Mouse (Mus musculus) midbrain, embryonic 12.5 days (tissue): ENCODE results near the gene Mospd3. TPM values are rescaled to one million over a fixed set of nuclear protein-coding genes. Genes with fewer than 3 reads are reported as not detected.

ENCODE experiments used
- ATAC-seq: fragments of 200-750 bp; cut with Nextera tagmentation; 2 replicates; pipeline ENCODE4 v1.8.0; 2017; ENCODE audit warnings: low read depth, moderate TSS enrichment, moderate library complexity; ENCODE audit not compliant: low FRiP score
- H3K27ac ChIP-seq: fragments of 300-500 bp; sonication (generic); replicated peaks from 2 replicates; pipeline ENCODE4 v1.5.1; 2016; ENCODE audit warnings: mild to moderate bottlenecking
- H3K27me3 ChIP-seq: fragments of 300-500 bp; sonication (generic); 2 replicates; pipeline ENCODE4 v1.6.1; 2016; ENCODE audit warnings: mild to moderate bottlenecking
- H3K36me3 ChIP-seq: fragments of 300-500 bp; sonication (generic); 2 replicates; pipeline ENCODE4 v1.6.1; 2016
- H3K4me1 ChIP-seq: fragments of 300-500 bp; sonication (generic); 2 replicates; pipeline ENCODE4 v1.6.1; 2016
- H3K4me2 ChIP-seq: fragments of 300-500 bp; sonication (generic); replicated peaks from 2 replicates; pipeline ENCODE4 v1.6.1; 2016; ENCODE audit warnings: mild to moderate bottlenecking, moderate library complexity
- H3K4me3 ChIP-seq: fragments of 300-500 bp; sonication (generic); 2 replicates; pipeline ENCODE4 v1.5.1; 2016; ENCODE audit warnings: mild to moderate bottlenecking
- H3K9ac ChIP-seq: fragments of 300-500 bp; sonication (generic); replicated peaks from 2 replicates; pipeline ENCODE4 v1.6.1; 2016; ENCODE audit warnings: mild to moderate bottlenecking, moderate library complexity
- H3K9me3 ChIP-seq: fragments of 300-500 bp; sonication (generic); 2 replicates; pipeline ENCODE4 v1.6.1; 2016; ENCODE audit warnings: mild to moderate bottlenecking
- WGBS: fragments of 180-500 bp; shearing (Covaris S2); methylation state at CpG from one replicate; pipeline ENCODE4 v1.1.7; 2016; 5-methylcytosine and 5-hydroxymethylcytosine counted together
- polyA plus RNA-seq: library from polyadenylated mRNA; unstranded; fragments of >200 nt; fragmentation: Nextera tagmentation; extraction: Ambion mirVana; gene quantifications from 2 replicates; pipeline ENCODE4 v1.2.1, GENCODE M21; 2016

Gene Mospd3
- polyA plus RNA-seq, 1 experiment from 2014 or later: 31.9 TPM

- WGBS: 93% methylated on average over 2 of the region's 2 CpGs
- Histone ChIP-seq H3K4me1 (peaks cover 12% of the 10 kb centered on the region; the same call in 1 of the 2 replicates), H3K27ac (no peak overlapping the region), H3K9ac (no peak overlapping the region), H3K36me3 (no peaks in the 10 kb centered on the region), H3K9me3 (no peaks in the 10 kb centered on the region), H3K4me2 (no peak overlapping the region), H3K27me3 (peaks cover 5% of the 10 kb centered on the region; the same call in 1 of the 2 replicates), H3K4me3 (no peak overlapping the region)
- ATAC-seq: no peak
Observed at GRCm38 (mm10) chr5:137549840-137550239, 51.0 kb downstream of the Mospd3 start.

Other genes starting within 250 kb of the Mospd3 start
- gene Zan, start 124.0 kb downstream of the Mospd3 start, polyA plus RNA-seq: 0.03 TPM in 1 of 2 replicates, not detected in the other
- 58.0 and 58.1 TPM in 2 replicates for gene Pop7, start 98.5 kb downstream of the Mospd3 start, polyA plus RNA-seq
- gene Gigyf1, start 82.5 kb downstream of the Mospd3 start, polyA plus RNA-seq: 20.5 and 21.1 TPM in 2 replicates
- 0.34 TPM in 1 of 2 replicates, not detected in the other for gene Epo, start 67.8 kb downstream of the Mospd3 start, polyA plus RNA-seq
- 464 and 467 TPM in 2 replicates for gene Gnb2, start 67.5 kb downstream of the Mospd3 start, polyA plus RNA-seq
- 89.4 and 93.1 TPM in 2 replicates for gene Actl6b, start 47.5 kb downstream of the Mospd3 start, polyA plus RNA-seq
- 1.6 and 2.4 TPM in 2 replicates for gene Tfr2, start 31.2 kb downstream of the Mospd3 start, polyA plus RNA-seq
- 49.0 and 68.9 TPM in 2 replicates for gene Pcolce, start 12.7 kb upstream of the Mospd3 start, polyA plus RNA-seq
- gene Fbxo24, start 27.9 kb upstream of the Mospd3 start, polyA plus RNA-seq: 0.23 and 0.24 TPM in 2 replicates
- 31.3 and 33.5 TPM in 2 replicates for gene Lrch4, start 28.1 kb upstream of the Mospd3 start, polyA plus RNA-seq
- 10.7 and 12.9 TPM in 2 replicates for gene Gm20605, start 28.1 kb upstream of the Mospd3 start, polyA plus RNA-seq
- gene Sap25, start 40.3 kb upstream of the Mospd3 start, polyA plus RNA-seq: 8.1 and 10.7 TPM in 2 replicates
- gene Irs3, start 44.7 kb upstream of the Mospd3 start, polyA plus RNA-seq: 0.14 and 0.29 TPM in 2 replicates
- 25.9 and 29.0 TPM in 2 replicates for gene Agfg2, start 83.7 kb upstream of the Mospd3 start, polyA plus RNA-seq
- gene Nyap1, start 140.5 kb upstream of the Mospd3 start, polyA plus RNA-seq: 22.1 TPM in 2 replicates
- gene Tsc22d4, start 144.7 kb upstream of the Mospd3 start, polyA plus RNA-seq: 68.4 and 71.4 TPM in 2 replicates
- 67.7 and 73.0 TPM in 2 replicates for gene Ppp1r35, start 177.8 kb upstream of the Mospd3 start, polyA plus RNA-seq
- gene Mepce, start 186.6 kb upstream of the Mospd3 start, polyA plus RNA-seq: 12.1 and 13.7 TPM in 2 replicates
- gene Zcwpw1, start 186.7 kb upstream of the Mospd3 start, polyA plus RNA-seq: 14.9 and 17.9 TPM in 2 replicates
- 0.29 and 0.33 TPM in 2 replicates for gene Pilra, start 235.2 kb upstream of the Mospd3 start, polyA plus RNA-seq